Mouse (Mus musculus) megakaryocyte, adult 5-6 weeks (primary cell): ENCODE results near the gene Nap1l2. TPM values are rescaled to one million over a fixed set of nuclear protein-coding genes. Genes with fewer than 3 reads are reported as not detected.
A peak's percentile ranks its signal among the peaks of the same experiment; 100 is the strongest.

Experiments
- ATAC-seq: 2 replicates; pipeline ENCODE4 v1.8.0; 2016; ENCODE audit warnings: mild to moderate bottlenecking, inconsistent platforms; ENCODE audit not compliant: poor library complexity, severe bottlenecking
- total RNA-seq, 2 experiments: library from RNA; stranded (forward) in 1 of 2; stranded (reverse) in 1 of 2; fragments of 153-499, 151-499 nt in 1 of 2; fragments of 221-1000, 200-1000 nt in 1 of 2; gene quantifications; 2 replicates each; pipeline versions ENCODE4 v1.2.3 to v1.2.4; 2015 to 2017

The Nap1l2 gene
- 0.07 and 0.42 TPM in 2 replicates for total RNA-seq (2015)
- total RNA-seq (2017) = 0.33 and 0.94 TPM in 2 replicates

DNA sequence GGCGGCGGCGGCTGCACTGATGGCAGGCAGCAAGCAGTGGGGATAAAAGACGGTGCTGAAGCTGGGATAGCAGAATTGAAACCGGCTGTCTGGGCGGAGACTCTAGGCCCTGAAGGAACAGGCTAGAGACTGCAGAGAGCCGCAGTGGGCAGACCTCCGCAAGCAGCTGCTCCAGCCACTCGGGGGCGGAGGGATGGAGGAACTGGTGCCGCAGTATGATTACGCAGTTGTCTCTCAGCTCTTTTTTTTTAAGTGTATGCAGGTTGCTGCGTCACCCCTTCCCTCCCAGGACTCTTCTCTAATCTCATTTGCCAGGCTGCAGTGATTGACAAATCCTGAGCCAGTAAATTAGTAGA is at the start of gene Nap1l2:
Gene Nap1l2, minus strand, starts transcription at position 210 of the 356 bp plus-strand sequence.
- ATAC-seq = peak; percentile 99

DNA sequence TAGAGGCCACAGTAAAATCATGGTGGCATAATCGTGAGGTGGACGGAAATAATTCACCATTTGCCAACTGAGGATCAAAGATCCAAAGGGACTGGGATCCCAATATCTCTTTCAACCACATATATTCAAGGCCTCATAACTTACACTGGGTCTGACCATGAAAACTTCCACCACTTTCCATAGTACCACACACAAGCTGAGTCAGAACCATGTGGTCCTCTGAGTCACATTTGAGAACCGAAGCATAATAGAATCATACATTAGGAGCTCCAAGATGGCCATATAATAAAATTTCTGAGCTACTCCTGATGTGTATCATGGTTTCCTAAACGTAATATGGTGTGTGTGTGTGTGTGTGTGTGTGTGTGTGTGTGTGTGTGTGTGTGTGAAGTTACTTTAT is 28.8 kb upstream of the Nap1l2 start:
- ATAC-seq = no peak

DNA sequence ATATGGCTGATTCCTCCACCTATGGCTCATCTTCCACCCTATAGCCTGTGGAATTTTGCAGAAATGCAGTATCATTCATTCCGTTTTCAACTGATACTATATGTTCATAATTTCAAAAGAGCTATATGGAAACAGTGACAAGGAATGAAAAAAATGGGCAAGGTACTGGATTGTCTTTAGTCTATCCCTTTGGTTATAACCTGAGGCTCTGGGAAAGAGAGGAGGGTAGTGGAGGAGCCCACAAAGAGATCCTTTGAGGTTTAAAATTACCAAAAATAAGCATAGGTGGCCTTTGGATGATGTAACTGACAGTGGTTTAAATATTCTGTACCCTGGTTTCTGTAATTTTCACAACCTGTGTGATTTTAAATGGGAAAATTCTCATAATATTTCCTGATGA is 389 bp upstream of the Nap1l2 start:
- no peak for ATAC-seq

DNA sequence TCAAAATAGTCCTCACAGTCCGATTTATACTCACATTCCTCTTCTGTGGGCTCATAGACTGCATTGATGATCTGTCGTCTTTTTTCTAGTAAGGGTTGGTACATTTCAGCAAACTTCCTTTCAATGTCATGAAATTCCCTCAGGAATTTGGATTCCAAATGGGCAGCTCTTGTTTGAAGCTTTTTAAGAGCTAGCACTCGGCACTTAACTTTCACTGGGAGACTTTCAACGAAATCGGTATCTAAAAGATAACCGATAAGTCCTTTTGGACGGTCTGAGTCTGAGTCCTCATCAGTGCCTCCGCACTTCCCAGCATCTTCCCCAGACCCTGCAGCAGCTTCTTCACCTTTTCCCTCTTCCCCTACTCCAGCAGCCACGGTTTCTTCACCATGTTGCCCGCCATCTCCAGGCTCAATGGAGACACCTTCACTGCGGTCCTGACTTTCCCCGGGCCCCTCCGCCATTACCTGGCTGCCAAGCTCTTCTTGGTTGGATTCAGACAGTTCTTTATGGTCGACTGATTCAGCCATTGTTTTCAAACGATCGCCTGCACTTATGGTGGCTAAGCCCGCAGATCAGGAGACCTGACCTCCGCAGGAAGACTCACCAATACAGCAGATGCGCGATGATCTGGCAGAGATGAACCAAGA is 534 bp downstream of the Nap1l2 start:
- ATAC-seq = no peak

DNA sequence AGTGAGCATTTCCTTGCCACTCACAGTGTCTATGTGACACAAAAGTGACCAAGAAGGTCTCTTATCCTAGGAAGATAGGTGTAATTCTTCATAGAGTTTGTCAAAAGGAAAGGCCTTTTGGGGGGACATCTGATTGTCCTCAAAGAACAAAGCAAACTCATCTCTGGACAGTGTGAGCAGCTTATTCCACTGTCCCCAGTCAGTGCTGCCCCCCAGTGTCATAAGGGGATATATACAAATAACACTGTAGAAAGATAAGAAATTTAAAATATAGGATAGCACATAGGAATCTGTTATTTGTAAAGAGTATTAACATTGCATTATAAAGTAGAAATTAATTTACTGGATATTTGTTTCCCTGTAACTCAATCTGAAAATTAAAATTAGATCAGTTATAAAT is 2.9 kb downstream of the Nap1l2 start:
- ATAC-seq = no peak

DNA sequence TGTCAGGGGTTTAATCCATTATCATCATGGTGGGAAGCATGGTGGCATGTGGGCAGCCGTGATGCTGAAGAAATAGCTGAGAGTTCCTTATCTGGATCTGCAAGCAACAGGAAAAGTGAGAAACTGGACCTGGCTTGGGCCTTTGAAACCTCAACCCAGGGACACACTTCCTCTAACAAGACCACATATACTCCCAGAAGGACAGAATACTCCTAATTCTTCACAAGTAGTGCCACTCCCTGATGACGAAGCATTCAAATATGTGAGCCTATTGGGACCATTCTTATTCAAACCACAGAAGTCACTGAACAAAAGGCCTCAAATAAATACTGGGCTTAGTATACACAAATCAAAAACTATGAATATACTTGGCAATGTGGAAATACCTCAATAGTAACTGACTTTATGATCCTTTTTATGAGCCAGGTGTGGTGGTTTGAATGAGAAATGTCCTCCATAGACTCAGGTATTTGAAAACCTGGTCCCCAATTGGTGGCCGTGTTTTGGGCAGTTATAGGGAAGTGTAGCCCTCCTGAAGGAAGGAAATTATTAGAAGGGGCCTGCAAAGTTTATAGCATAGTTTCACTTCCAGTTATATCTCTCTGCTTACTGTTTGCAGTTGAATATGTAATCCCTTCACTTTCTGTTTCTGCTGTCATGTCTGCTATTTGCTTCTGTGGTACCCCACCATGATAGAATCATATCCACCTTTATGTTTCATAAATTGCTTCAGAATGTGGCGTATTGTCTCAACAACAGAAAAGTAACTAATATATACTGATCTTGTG is 6.5 kb downstream of the Nap1l2 start:
- peak; percentile 74 for ATAC-seq

DNA sequence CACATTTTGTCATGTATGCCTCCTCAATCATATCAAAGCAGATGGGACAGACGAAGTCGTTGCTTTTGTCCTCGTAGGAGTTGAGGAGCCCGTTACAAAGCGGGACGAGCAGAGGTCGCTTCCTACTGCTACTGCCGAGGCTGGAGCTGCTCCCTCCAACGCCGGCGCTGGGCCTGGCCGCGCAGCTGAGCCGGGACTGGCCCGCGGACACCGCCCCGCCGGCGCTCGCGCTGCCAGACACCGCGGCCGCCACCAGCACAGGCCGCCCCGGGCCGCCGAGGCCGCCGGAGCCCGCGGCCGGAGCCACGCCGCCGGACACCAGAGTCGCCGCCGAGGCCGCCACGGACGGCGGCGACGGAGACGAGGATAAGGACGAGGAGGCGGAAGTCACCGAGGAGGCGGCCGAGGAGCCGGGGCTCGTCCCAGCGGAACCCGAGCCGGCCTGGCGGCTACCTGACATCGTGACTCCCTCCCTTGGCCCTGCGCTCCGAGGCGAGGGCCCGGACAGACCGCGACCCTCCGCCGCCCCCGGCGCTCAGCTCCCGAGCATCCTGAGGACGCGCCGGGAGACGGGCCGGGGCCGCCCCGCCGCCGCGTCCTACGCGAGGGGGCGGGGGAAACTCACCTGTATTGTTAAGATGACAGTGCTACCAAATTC is 21.4 kb downstream of the Nap1l2 start:
- peak; percentile 99 for ATAC-seq

DNA sequence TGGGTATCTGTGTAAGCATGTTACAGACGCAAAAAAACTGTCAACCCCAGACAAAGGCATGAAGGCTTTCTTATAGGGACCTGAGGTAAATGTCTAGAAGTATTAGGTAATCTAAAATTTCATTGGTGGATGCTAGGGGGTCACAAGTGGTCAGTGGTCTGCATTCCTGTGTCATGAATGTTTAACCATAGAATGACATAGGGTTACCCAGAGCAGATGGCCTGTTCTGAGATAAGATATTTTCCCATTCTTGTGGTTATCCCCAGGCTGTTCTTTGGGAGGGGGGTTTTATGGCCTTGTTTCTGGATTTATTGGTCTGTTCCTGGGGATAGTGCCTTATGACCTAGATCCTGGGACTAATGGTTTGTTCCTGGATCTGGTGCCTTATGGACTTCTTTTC is 30.3 kb downstream of the Nap1l2 start:
- ATAC-seq = no peak

DNA sequence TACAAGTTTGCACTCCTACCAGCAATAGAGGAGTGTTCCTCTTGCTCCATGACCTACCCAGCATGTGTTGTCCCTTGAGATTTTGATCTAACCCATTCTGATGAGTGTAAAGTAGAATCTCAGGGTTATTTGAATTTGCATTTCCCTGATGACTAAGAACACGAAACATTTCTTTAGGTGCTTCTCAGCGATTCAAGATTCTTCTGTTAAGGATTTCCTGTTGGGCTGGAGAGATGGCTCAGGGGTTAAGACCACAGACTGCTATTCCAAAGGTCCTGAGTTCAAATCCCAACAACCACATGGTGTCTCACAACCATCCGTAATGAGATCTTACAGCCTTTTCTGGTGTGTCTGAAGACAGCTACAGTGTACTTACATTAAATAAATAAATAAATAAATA is 47.9 kb downstream of the Nap1l2 start:
- no peak for ATAC-seq

Other genes with a start within 250 kb of the Nap1l2 start
- gene Cdx4, start 134.8 kb upstream of the Nap1l2 start, total RNA-seq (2015) = not detected in 2 replicates
- not detected in 2 replicates for gene Cdx4, start 134.8 kb upstream of the Nap1l2 start, total RNA-seq (2017)
- not detected in 2 replicates for gene Chic1, start 169.8 kb upstream of the Nap1l2 start, total RNA-seq (2015)
- gene Chic1, start 169.8 kb upstream of the Nap1l2 start, total RNA-seq (2017) = 0.24 TPM in 1 of 2 replicates, not detected in the other
- not detected in 2 replicates for gene Tsx, start 227.8 kb upstream of the Nap1l2 start, total RNA-seq (2015)
- gene Tsx, start 227.8 kb upstream of the Nap1l2 start, total RNA-seq (2017) = not detected in 2 replicates
- gene Gm26992, start 235.4 kb upstream of the Nap1l2 start, total RNA-seq (2015) = not detected in 2 replicates
- gene Gm26992, start 235.4 kb upstream of the Nap1l2 start, total RNA-seq (2017) = not detected in 2 replicates